Mouse (Mus musculus) neutrophil, adult 59 days (primary cell): ENCODE results near the gene Gulp1. TPM values are rescaled to one million over a fixed set of nuclear protein-coding genes. Genes with fewer than 3 reads are reported as not detected.

Experiments
- total RNA-seq, 2 experiments: library from RNA; stranded (reverse); gene quantifications; 1 replicate in 1 of 2; 2 replicates in 1 of 2; pipeline ENCODE4 v1.2.4; 2023

Gulp1 gene
- total RNA-seq, result not detected

DNA sequence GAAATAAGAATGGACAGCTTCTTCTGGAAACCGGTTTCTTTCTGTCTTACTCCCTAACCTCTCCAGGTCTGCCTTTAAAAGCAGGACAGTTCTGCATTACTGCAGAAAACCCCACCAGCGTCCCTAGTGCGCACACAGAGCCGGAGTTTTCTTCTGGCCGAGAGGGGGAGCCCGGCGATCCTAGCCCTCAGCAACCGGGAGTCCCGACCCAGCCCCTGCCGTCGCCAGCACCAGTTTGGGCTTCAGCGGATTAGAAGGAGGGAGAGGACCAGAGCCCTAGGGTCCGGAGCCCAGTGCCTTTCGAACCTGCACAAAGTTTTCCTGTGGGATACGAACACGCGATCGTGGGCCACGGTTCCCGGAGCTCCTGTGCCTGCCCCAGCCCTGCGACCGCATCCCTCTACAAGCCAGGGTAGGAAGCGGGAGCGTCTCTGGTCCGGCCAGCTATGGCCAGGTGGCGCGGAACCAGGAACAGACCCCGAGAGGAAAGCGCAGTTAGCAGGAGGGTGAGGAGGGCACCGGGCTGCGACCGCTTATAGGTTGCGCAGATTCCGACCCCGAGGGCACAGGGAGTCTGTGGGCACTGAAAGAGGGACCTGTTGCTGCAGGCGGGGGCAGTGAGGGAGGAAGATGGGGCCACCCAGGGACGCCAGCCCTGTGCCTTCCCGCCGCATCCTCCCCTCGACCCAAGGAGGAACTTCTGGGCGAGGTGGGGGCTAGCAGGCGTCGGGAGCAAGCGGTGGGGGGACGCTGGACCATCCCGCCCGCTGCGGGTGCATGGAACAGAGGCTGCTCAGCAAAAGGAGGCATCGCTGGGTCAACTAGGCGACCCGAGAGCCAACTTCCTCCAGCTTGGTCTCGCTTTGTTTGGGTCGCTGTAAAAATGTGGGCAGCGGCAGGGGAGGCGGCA, at the start of gene Gulp1:
TSS of gene Gulp1 (plus strand) at position 51 of the 910 bp plus-strand sequence.

